Mouse (Mus musculus) E14TG2a.4 (cell line): ENCODE results near the gene Hdgf.

Experiments
- CTCF ChIP-seq: conservative IDR thresholded peaks from 2 replicates; pipeline ENCODE4 v1.5.1; 2014; ENCODE audit warnings: low read length
- NANOG ChIP-seq: IDR thresholded peaks from 2 replicates; pipeline ENCODE4 v1.6.1; 2014; ENCODE audit warnings: borderline replicate concordance, low read length, mixed read lengths
- POU5F1 ChIP-seq: IDR thresholded peaks from 2 replicates; pipeline ENCODE4 v1.6.1; 2014; ENCODE audit warnings: low read length, borderline replicate concordance

- TF ChIP-seq CTCF = no peak
- no peak for TF ChIP-seq NANOG
- no peak for TF ChIP-seq POU5F1
Measured at GRCm38 (mm10) chr3:87945781-87946540, 39.8 kb downstream of the Hdgf start.
